Mouse (Mus musculus) brain, embryonic 14.5 days (tissue): Measurements from ENCODE around the gene Tsc2.

Source experiments
- CTCF ChIP-seq: fragments of 200-500 bp; IDR thresholded peaks from 2 replicates; pipeline ENCODE4 v1.5.1; 2012; ENCODE audit warnings: inconsistent platforms, mild to moderate bottlenecking, moderate library complexity, borderline replicate concordance; ENCODE audit not compliant: insufficient read depth, insufficient read length; ENCODE audit errors: extremely low read depth
- POLR2A ChIP-seq: fragments of 200-500 bp; IDR thresholded peaks from 2 replicates; pipeline ENCODE4 v1.6.1; 2012; ENCODE audit warnings: mild to moderate bottlenecking, inconsistent platforms, borderline replicate concordance; ENCODE audit not compliant: poor library complexity, insufficient read depth, insufficient read length, severe bottlenecking; ENCODE audit errors: extremely low read depth

GRCm38 (mm10) chr17:24551050-24551444 lies 81.4 kb downstream of the Tsc2 start:
- no peak for TF ChIP-seq CTCF
- TF ChIP-seq POLR2A: no peak
